Mouse (Mus musculus): ENCODE data around the gene Hist1h3h. TPM values are rescaled to one million over a fixed set of nuclear protein-coding genes. Genes with fewer than 3 reads are reported as not detected.
"Not testable (repeated sequence)": the region's sequence is repeated elsewhere in the genome, so short reads cannot be mapped to it uniquely, and the experiment has no call there.

The Hist1h3h gene
- polyA plus RNA-seq (2016; fragmentation: Nextera tagmentation; extraction: Ambion mirVana), result 3.7 and 3.8 TPM in 2 replicates

DNA sequence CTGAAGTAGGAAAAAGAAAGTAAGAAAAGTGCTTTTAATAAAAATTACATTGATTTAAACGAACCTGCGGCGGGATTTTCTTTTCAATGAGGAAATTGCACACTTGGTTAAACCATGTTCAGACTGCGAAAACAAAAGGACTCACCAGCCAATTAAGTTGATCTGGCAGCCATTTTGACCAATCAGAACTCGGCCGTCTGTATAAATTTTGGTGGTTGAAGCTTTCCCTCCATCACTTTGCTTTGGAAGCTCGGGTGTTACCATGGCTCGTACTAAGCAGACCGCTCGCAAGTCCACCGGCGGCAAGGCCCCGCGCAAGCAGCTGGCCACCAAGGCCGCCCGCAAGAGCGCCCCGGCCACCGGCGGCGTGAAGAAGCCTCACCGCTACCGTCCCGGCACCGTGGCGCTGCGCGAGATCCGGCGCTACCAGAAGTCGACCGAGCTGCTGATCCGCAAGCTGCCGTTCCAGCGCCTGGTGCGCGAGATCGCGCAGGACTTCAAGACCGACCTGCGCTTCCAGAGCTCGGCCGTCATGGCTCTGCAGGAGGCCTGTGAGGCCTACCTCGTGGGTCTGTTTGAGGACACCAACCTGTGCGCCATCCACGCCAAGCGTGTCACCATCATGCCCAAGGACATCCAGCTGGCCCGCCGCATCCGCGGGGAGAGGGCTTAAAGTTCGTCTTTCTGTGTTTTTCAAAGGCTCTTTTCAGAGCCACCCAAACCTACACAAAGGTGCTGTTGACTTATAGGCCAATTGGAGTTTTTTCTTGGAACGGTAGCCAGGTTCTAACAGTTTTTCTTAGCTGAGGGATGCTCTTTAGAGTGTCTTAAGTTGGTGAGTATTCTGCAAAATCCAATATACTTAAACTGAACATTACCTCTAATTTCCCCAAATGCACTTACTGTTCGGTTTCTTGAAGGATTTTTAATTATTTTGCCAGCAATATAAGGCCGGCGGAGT, at the start of gene Hist1h3h:
Gene Hist1h3h (plus strand): TSS at position 263 of the 961 bp plus-strand sequence.
- peak within 1 kb of the TSS; percentile 56 for H3K4me3 ChIP-seq
- H3K27ac ChIP-seq, result peak within 1 kb of the TSS; percentile 91
- peaks cover 15% of the 10 kb centered on the region for H3K4me1 ChIP-seq
- H3K9me3 ChIP-seq; H3K36me3 ChIP-seq; H3K27me3 ChIP-seq (ENCODE audit: insufficient read depth, poor library complexity, severe bottlenecking): not testable (repeated sequence)
- peak; percentile 94 for DNase-seq (ENCODE audit: low spot score)
- WGBS, result under 1% methylated on average over 30 of the region's 56 CpGs

DNA sequence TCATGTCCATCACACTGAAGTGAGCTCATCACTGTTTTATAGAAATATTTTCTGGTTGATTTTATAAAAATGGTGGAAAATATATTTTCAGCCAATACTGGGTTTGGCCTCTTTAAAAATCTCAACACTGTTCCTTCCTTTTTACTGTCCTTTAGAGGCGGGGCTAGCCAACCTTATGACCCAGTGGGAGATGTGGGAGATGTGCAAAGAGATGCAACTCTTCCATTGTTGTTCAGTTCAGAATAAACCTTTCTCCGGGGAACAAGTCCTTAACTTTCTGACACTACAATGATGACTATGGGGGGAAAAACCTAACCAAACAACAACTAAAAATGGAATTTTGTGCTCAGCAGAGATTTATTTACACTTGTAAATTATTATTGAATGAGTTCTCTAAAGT, 40.2 kb upstream of the Hist1h3h start, which contains the start of gene Olfr1360:
Gene Olfr1360 (minus strand): TSS at position 101 of the 400 bp plus-strand sequence.
- Histone ChIP-seq H3K4me3 (no peak within 1 kb of the TSS), H3K27me3 (ENCODE audit: insufficient read depth, poor library complexity, severe bottlenecking) (no peaks in the 10 kb centered on the region), H3K36me3 (no peaks in the 10 kb centered on the region), H3K27ac (no peak within 1 kb of the TSS), H3K4me1 (no peaks in the 10 kb centered on the region), H3K9me3 (no peaks in the 10 kb centered on the region)
- 90% methylated on average over 2 of the region's 2 CpGs for WGBS
- no peak for DNase-seq (ENCODE audit: low spot score)

GRCm38 (mm10) chr13:21697811-21698210, 19.6 kb upstream of the Hist1h3h start, which contains the start of gene Olfr1359:
TSS of gene Olfr1359 (plus strand) at chr13:21698111.
- Histone ChIP-seq H3K4me1 (no peaks in the 10 kb centered on the region), H3K9me3 (no peaks in the 10 kb centered on the region), H3K4me3 (no peak within 1 kb of the TSS), H3K27me3 (ENCODE audit: insufficient read depth, poor library complexity, severe bottlenecking) (no peaks in the 10 kb centered on the region), H3K36me3 (no peaks in the 10 kb centered on the region), H3K27ac (no peak within 1 kb of the TSS)
- no peak for DNase-seq (ENCODE audit: low spot score)

DNA sequence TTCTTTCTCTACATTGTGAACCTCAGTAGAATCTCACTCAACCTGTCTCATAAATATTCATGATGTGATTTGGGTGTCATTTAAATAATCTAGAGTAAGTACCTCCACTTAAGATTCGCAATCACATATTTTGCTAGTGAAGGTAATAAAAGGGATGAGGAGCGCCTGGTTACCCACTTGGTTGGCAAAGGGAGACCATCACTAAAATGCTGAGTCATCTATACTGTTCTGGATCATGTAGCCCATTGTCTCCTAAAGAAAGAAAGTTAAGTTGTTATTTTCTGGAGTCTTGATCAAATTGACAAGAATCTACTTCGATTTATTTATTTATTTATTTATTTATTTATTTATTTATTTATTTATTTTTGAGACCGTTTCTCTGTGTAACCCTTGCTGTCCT, 10.8 kb upstream of the Hist1h3h start:
- no peaks in the 10 kb centered on the region for H3K27me3 ChIP-seq (ENCODE audit: insufficient read depth, poor library complexity, severe bottlenecking)

GRCm38 (mm10) chr13:21710031-21710711, 7.3 kb upstream of the Hist1h3h start:
- peak overlapping the region; percentile 70 for H3K4me3 ChIP-seq
- H3K27ac ChIP-seq, result peak overlapping the region; percentile 87
- peak; percentile 93 for DNase-seq (ENCODE audit: low spot score)
- no peaks in the 10 kb centered on the region for H3K9me3 ChIP-seq
- H3K27me3 ChIP-seq (ENCODE audit: insufficient read depth, poor library complexity, severe bottlenecking), result no peaks in the 10 kb centered on the region
- no peaks in the 10 kb centered on the region for H3K36me3 ChIP-seq
- H3K4me1 ChIP-seq, result peaks cover 4% of the 10 kb centered on the region
- WGBS, result under 1% methylated on average over 32 of the region's 32 CpGs

More for the DNA sequence above, 10.8 kb upstream of the Hist1h3h start:
- no peaks in the 10 kb centered on the region for H3K4me1 ChIP-seq
- no peak overlapping the region for H3K4me3 ChIP-seq
- no peak for DNase-seq (ENCODE audit: low spot score)
- no peak overlapping the region for H3K27ac ChIP-seq
- no peaks in the 10 kb centered on the region for H3K36me3 ChIP-seq
- 68% methylated on average over 4 of the region's 4 CpGs for WGBS
- no peaks in the 10 kb centered on the region for H3K9me3 ChIP-seq

GRCm38 (mm10) chr13:21710821-21711525, 6.5 kb upstream of the Hist1h3h start:
- no peaks in the 10 kb centered on the region for H3K27me3 ChIP-seq (ENCODE audit: insufficient read depth, poor library complexity, severe bottlenecking)
- DNase-seq (ENCODE audit: low spot score), result peak; percentile 77
- H3K4me1 ChIP-seq, result peaks cover 8% of the 10 kb centered on the region
- H3K36me3 ChIP-seq, result no peaks in the 10 kb centered on the region
- WGBS, result 3% methylated on average over 22 of the region's 22 CpGs
- peak overlapping the region; percentile 70 for H3K4me3 ChIP-seq
- H3K27ac ChIP-seq, result peak overlapping the region; percentile 49; the same call in 1 of the 2 replicates
- no peaks in the 10 kb centered on the region for H3K9me3 ChIP-seq

GRCm38 (mm10) chr13:21711698-21712097, 5.8 kb upstream of the Hist1h3h start:
- WGBS, result 36% methylated on average over 4 of the region's 4 CpGs
- Histone ChIP-seq H3K36me3 (no peaks in the 10 kb centered on the region), H3K27me3 (ENCODE audit: insufficient read depth, poor library complexity, severe bottlenecking) (no peaks in the 10 kb centered on the region), H3K27ac (no peak overlapping the region), H3K4me1 (peaks cover 8% of the 10 kb centered on the region), H3K9me3 (no peaks in the 10 kb centered on the region), H3K4me3 (peak overlapping the region; percentile 70)
- DNase-seq (ENCODE audit: low spot score), result no peak

DNA sequence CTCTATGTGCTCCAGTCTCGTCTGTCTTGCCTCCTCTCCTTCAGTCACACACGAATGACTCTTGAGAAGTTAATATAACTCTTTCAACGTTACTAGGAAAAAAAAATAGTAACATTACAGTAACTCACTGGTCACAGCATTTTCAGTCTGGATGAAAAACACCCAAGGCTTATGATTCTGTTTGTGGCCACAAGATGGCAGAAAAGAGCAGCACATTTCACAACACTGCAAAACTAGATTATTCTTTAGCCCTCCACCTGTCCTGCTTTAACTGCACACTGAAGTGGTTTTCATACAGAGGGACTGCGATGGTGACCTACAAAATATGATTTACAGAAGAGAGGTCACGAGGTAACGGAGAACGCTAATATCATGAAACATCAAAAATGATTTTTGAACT, 2.7 kb upstream of the Hist1h3h start:
- Histone ChIP-seq H3K27ac (peak overlapping the region; percentile 89), H3K36me3 (no peaks in the 10 kb centered on the region), H3K27me3 (ENCODE audit: insufficient read depth, poor library complexity, severe bottlenecking) (no peaks in the 10 kb centered on the region), H3K4me1 (peaks cover 8% of the 10 kb centered on the region), H3K4me3 (peak overlapping the region; percentile 57), H3K9me3 (no peaks in the 10 kb centered on the region)
- WGBS, result 1% methylated on average over 7 of the region's 7 CpGs
- peak; percentile 81 for DNase-seq (ENCODE audit: low spot score)

DNA sequence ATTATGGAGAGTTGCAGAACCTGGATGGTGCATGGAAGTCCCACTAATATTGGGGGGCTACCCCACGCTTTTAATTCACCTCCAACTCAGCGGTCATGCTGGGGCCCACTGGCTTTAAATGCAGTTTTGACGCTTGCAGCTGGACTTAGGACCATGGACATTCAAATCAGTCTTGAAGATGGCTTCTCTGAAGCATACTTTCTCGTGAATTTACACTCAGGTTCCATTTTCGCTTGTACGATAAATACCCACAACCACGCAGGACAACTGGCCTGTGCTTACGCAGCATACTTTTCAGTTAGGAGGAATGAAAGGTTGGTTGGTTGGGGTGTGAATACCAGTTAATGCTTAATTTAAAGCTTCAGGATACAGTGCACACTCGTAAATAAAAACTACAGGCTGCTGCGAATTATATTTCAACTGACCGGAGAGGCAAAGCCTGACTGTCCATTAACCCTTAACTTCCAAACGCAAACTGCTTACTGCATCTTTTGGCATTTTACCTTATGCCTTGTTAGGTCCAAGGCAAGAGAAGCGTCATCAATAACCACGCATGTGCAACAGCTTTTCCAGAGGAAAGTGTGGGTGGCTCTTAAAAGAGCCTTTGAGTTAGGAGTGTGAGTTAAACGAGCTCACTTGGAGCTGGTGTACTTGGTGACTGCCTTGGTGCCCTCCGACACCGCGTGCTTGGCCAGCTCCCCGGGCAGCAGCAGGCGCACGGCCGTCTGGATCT, 2.2 kb upstream of the Hist1h3h start:
- WGBS, result under 1% methylated on average over 22 of the region's 22 CpGs
- no peak for DNase-seq (ENCODE audit: low spot score)
- H3K27ac ChIP-seq, result peak overlapping the region; percentile 89
- no peaks in the 10 kb centered on the region for H3K27me3 ChIP-seq (ENCODE audit: insufficient read depth, poor library complexity, severe bottlenecking)
- H3K4me1 ChIP-seq, result peaks cover 8% of the 10 kb centered on the region
- H3K36me3 ChIP-seq, result no peaks in the 10 kb centered on the region
- peak overlapping the region; percentile 57 for H3K4me3 ChIP-seq
- H3K9me3 ChIP-seq, result no peaks in the 10 kb centered on the region

GRCm38 (mm10) chr13:21715864-21716539, 1.5 kb upstream of the Hist1h3h start, which contains the start of the genes Hist1h2bl and Hist1h2ai:
TSS of gene Hist1h2bl (minus strand) at chr13:21716143.
TSS of gene Hist1h2ai (plus strand) at chr13:21716422.
- Histone ChIP-seq H3K4me3 (peak within 1 kb of the TSS; percentile 57), H3K27ac (peak within 1 kb of the TSS; percentile 91)
- H3K36me3 ChIP-seq; H3K27me3 ChIP-seq (ENCODE audit: insufficient read depth, poor library complexity, severe bottlenecking); H3K9me3 ChIP-seq; H3K4me1 ChIP-seq: not testable (repeated sequence)
- WGBS, result 1% methylated on average over 34 of the region's 50 CpGs
- DNase-seq (ENCODE audit: low spot score), result peak; percentile 95

GRCm38 (mm10) chr13:21716540-21717391, 693 bp upstream of the Hist1h3h start:
- not testable (repeated sequence) for H3K36me3 ChIP-seq; DNase-seq (ENCODE audit: low spot score); H3K27me3 ChIP-seq (ENCODE audit: insufficient read depth, poor library complexity, severe bottlenecking); H3K9me3 ChIP-seq
- peak overlapping the region; percentile 57 for H3K4me3 ChIP-seq
- H3K27ac ChIP-seq, result peak overlapping the region; percentile 91
- under 1% methylated on average over 9 of the region's 38 CpGs for WGBS
- peaks cover 11% of the 10 kb centered on the region for H3K4me1 ChIP-seq
